Mouse (Mus musculus) kidney, embryonic 15.5 days (tissue): ENCODE measurements at regions not wholly inside any gene's neighbourhood (a gene's known extent, or its start where the extent isn't known, plus 50 kb on each side); places are given as distances from the start of the nearest gene placed in this dataset.
A peak's percentile ranks its signal among the peaks of the same experiment; 100 is the strongest.

Experiments
- ATAC-seq: fragments of 200-750 bp; cut with Nextera tagmentation; replicated peaks from 2 replicates; pipeline ENCODE4 v1.8.0; 2017; ENCODE audit warnings: moderate TSS enrichment; ENCODE audit not compliant: low FRiP score
- H3K27ac ChIP-seq: fragments of 300-500 bp; sonication (generic); 2 replicates; pipeline ENCODE4 v1.5.1; 2015; ENCODE audit warnings: mild to moderate bottlenecking, inconsistent platforms
- H3K27me3 ChIP-seq: fragments of 300-500 bp; sonication (generic); 2 replicates; pipeline ENCODE4 v1.6.1; 2015; ENCODE audit warnings: inconsistent platforms
- H3K36me3 ChIP-seq: fragments of 300-500 bp; sonication (generic); 2 replicates; pipeline ENCODE4 v1.6.1; 2015; ENCODE audit warnings: inconsistent platforms
- H3K4me1 ChIP-seq: fragments of 300-500 bp; sonication (generic); 2 replicates; pipeline ENCODE4 v1.6.1; 2015; ENCODE audit warnings: inconsistent platforms
- H3K4me2 ChIP-seq: fragments of 300-500 bp; sonication (generic); 2 replicates; pipeline ENCODE4 v1.6.1; 2015; ENCODE audit warnings: moderate library complexity, mild to moderate bottlenecking, inconsistent platforms
- H3K4me3 ChIP-seq: fragments of 300-500 bp; sonication (generic); replicated peaks from 2 replicates; pipeline ENCODE4 v1.5.1; 2015; ENCODE audit warnings: mild to moderate bottlenecking, inconsistent platforms
- H3K9ac ChIP-seq: fragments of 300-500 bp; sonication (generic); 2 replicates; pipeline ENCODE4 v1.6.1; 2015; ENCODE audit warnings: mild to moderate bottlenecking, inconsistent platforms
- H3K9me3 ChIP-seq: fragments of 300-500 bp; sonication (generic); replicated peaks from 2 replicates; pipeline ENCODE4 v1.6.1; 2016; ENCODE audit warnings: inconsistent platforms
- WGBS: fragments of 180-500 bp; shearing (Covaris S2); methylation state at CpG from one replicate; pipeline ENCODE4 v1.1.7; 2015; ENCODE audit warnings: mixed read lengths; 5-methylcytosine and 5-hydroxymethylcytosine counted together

- no peak for ATAC-seq
- H3K36me3 ChIP-seq = no peaks in the 10 kb centered on the region
- H3K27ac ChIP-seq = no peak overlapping the region
- no peak overlapping the region for H3K4me2 ChIP-seq
- no peaks in the 10 kb centered on the region for H3K9me3 ChIP-seq
- no peak overlapping the region for H3K4me3 ChIP-seq
- no peak overlapping the region for H3K9ac ChIP-seq
- H3K27me3 ChIP-seq = 0 out of 2 replicates have a peak, but pooled peaks cover 3% of the 10 kb centered on the region
- H3K4me1 ChIP-seq = 0 out of 2 replicates have a peak, but pooled peaks cover 7% of the 10 kb centered on the region
- WGBS = 62% methylated on average over 6 of the region's 6 CpGs
These were observed 378.5 kb upstream of the Smim15 start for GRCm38 (mm10) chr13:107665775-107666174.

GRCm38 (mm10) chr13:107664197-107664596 lies 380.0 kb upstream of the Smim15 start:
- Histone ChIP-seq H3K4me2 (no peak overlapping the region), H3K4me1 (0 out of 2 replicates have a peak, but pooled peaks cover 7% of the 10 kb centered on the region), H3K9ac (no peak overlapping the region), H3K4me3 (no peak overlapping the region), H3K27ac (no peak overlapping the region), H3K9me3 (no peaks in the 10 kb centered on the region), H3K27me3 (0 out of 2 replicates have a peak, but pooled peaks cover 3% of the 10 kb centered on the region), H3K36me3 (no peaks in the 10 kb centered on the region)
- no peak for ATAC-seq
- 58% methylated on average over 8 of the region's 8 CpGs for WGBS

GRCm38 (mm10) chr13:107663745-107664144 lies 380.5 kb upstream of the Smim15 start:
- Histone ChIP-seq H3K36me3 (no peaks in the 10 kb centered on the region), H3K4me1 (0 out of 2 replicates have a peak, but pooled peaks cover 7% of the 10 kb centered on the region), H3K9me3 (no peaks in the 10 kb centered on the region), H3K4me3 (no peak overlapping the region), H3K9ac (no peak overlapping the region), H3K27ac (no peak overlapping the region), H3K27me3 (0 out of 2 replicates have a peak, but pooled peaks cover 3% of the 10 kb centered on the region), H3K4me2 (no peak overlapping the region)
- no peak for ATAC-seq
- 42% methylated on average over 12 of the region's 12 CpGs for WGBS

- Histone ChIP-seq H3K9ac (no peak overlapping the region), H3K36me3 (no peaks in the 10 kb centered on the region), H3K4me3 (no peak overlapping the region), H3K27ac (no peak overlapping the region), H3K4me1 (0 out of 2 replicates have a peak, but pooled peaks cover 7% of the 10 kb centered on the region), H3K9me3 (no peaks in the 10 kb centered on the region), H3K4me2 (no peak overlapping the region), H3K27me3 (0 out of 2 replicates have a peak, but pooled peaks cover 3% of the 10 kb centered on the region)
- WGBS = 25% methylated on average over 5 of the region's 5 CpGs
- no peak for ATAC-seq
These were observed 382.8 kb upstream of the Smim15 start for GRCm38 (mm10) chr13:107661414-107661813.

GRCm38 (mm10) chr13:107645865-107646645 lies 398.2 kb upstream of the Smim15 start:
- WGBS = 4% methylated on average over 27 of the region's 27 CpGs
- Histone ChIP-seq H3K9me3 (no peaks in the 10 kb centered on the region), H3K36me3 (no peaks in the 10 kb centered on the region), H3K9ac (peak overlapping the region; percentile 21), H3K4me1 (peaks cover 18% of the 10 kb centered on the region), H3K27me3 (peaks cover 28% of the 10 kb centered on the region), H3K4me3 (peak overlapping the region; percentile 41), H3K4me2 (peak overlapping the region; percentile 80), H3K27ac (no peak overlapping the region)
- ATAC-seq = 0 out of 2 replicates have a peak, but pooled peaks have one; percentile 68

- Histone ChIP-seq H3K4me3 (peak overlapping the region; percentile 41), H3K4me1 (peaks cover 20% of the 10 kb centered on the region), H3K4me2 (peak overlapping the region; percentile 80), H3K36me3 (no peaks in the 10 kb centered on the region), H3K9me3 (no peaks in the 10 kb centered on the region), H3K27ac (no peak overlapping the region), H3K9ac (peak overlapping the region; percentile 41), H3K27me3 (peaks cover 28% of the 10 kb centered on the region)
- 2% methylated on average over 36 of the region's 36 CpGs for WGBS
- ATAC-seq = 0 out of 2 replicates have a peak, but pooled peaks have one; percentile 10
These were observed 399.0 kb upstream of the Smim15 start for GRCm38 (mm10) chr13:107645121-107645864.

GRCm38 (mm10) chr13:107644705-107645104 lies 399.5 kb upstream of the Smim15 start:
- Histone ChIP-seq H3K9me3 (no peaks in the 10 kb centered on the region), H3K4me3 (peak overlapping the region; percentile 41), H3K27ac (no peak overlapping the region), H3K4me1 (peaks cover 22% of the 10 kb centered on the region), H3K9ac (no peak overlapping the region), H3K36me3 (no peaks in the 10 kb centered on the region), H3K4me2 (peak overlapping the region; percentile 80), H3K27me3 (peaks cover 28% of the 10 kb centered on the region)
- 34% methylated on average over 12 of the region's 12 CpGs for WGBS
- ATAC-seq = no peak

- 85% methylated on average over 14 of the region's 14 CpGs for WGBS
- no peak overlapping the region for H3K4me3 ChIP-seq
- no peak for ATAC-seq
- no peak overlapping the region for H3K9ac ChIP-seq
- no peak overlapping the region for H3K4me2 ChIP-seq
- no peaks in the 10 kb centered on the region for H3K36me3 ChIP-seq
- no peak overlapping the region for H3K27ac ChIP-seq
- peaks cover 19% of the 10 kb centered on the region for H3K27me3 ChIP-seq
- no peaks in the 10 kb centered on the region for H3K9me3 ChIP-seq
- H3K4me1 ChIP-seq = peaks cover 27% of the 10 kb centered on the region
These were observed 402.2 kb upstream of the Smim15 start for GRCm38 (mm10) chr13:107641926-107642657.

- H3K27me3 ChIP-seq = peaks cover 8% of the 10 kb centered on the region
- H3K4me3 ChIP-seq = no peak overlapping the region
- peaks cover 13% of the 10 kb centered on the region; the same call in 1 of the 2 replicates for H3K4me1 ChIP-seq
- no peaks in the 10 kb centered on the region for H3K36me3 ChIP-seq
- WGBS = 57% methylated on average over 4 of the region's 4 CpGs
- H3K27ac ChIP-seq = 0 out of 2 replicates have a peak overlapping the region, but pooled peaks have one; percentile 46
- H3K9me3 ChIP-seq = no peaks in the 10 kb centered on the region
- H3K4me2 ChIP-seq = no peak overlapping the region
- ATAC-seq = peak; percentile 95
- no peak overlapping the region for H3K9ac ChIP-seq
These were observed 404.6 kb upstream of the Smim15 start for GRCm38 (mm10) chr13:107639620-107640019.

GRCm38 (mm10) chr13:107637269-107637668 lies 407.0 kb upstream of the Smim15 start:
- no peak for ATAC-seq
- 95% methylated on average over 5 of the region's 5 CpGs for WGBS

GRCm38 (mm10) chr13:107635114-107635513 lies 409.1 kb upstream of the Smim15 start:
- Histone ChIP-seq H3K27ac (no peak overlapping the region), H3K36me3 (no peaks in the 10 kb centered on the region), H3K9ac (no peak overlapping the region), H3K4me1 (peaks cover 9% of the 10 kb centered on the region; the same call in 1 of the 2 replicates), H3K4me2 (no peak overlapping the region), H3K4me3 (no peak overlapping the region), H3K9me3 (no peaks in the 10 kb centered on the region), H3K27me3 (no peaks in the 10 kb centered on the region; the same call in 1 of the 2 replicates)
- 67% methylated on average over 5 of the region's 5 CpGs for WGBS
- no peak for ATAC-seq

More at GRCm38 (mm10) chr13:107637269-107637668, 407.0 kb upstream of the Smim15 start:
- Histone ChIP-seq H3K9ac (no peak overlapping the region), H3K4me1 (peaks cover 13% of the 10 kb centered on the region; the same call in 1 of the 2 replicates), H3K4me2 (no peak overlapping the region), H3K9me3 (no peaks in the 10 kb centered on the region), H3K36me3 (no peaks in the 10 kb centered on the region), H3K27ac (no peak overlapping the region), H3K27me3 (no peaks in the 10 kb centered on the region), H3K4me3 (no peak overlapping the region)
